Mouse (Mus musculus) heart, embryonic 11.5 days (tissue): ENCODE data around the gene Serpinb5. TPM values are rescaled to one million over a fixed set of nuclear protein-coding genes. Genes with fewer than 3 reads are reported as not detected.

Experiments used
- ATAC-seq: fragments of 200-750 bp; cut with Nextera tagmentation; replicated peaks from 2 replicates; pipeline ENCODE4 v1.8.0; 2017; ENCODE audit warnings: moderate library complexity; ENCODE audit not compliant: insufficient number of reproducible peaks, low FRiP score, low TSS enrichment
- H3K27ac ChIP-seq: fragments of 300-500 bp; sonication (generic); 2 replicates; pipeline ENCODE4 v1.5.1; 2014; ENCODE audit warnings: mild to moderate bottlenecking, low read depth, low read length
- H3K27me3 ChIP-seq: fragments of 300-500 bp; sonication (generic); 2 replicates; pipeline ENCODE4 v1.6.1; 2014; ENCODE audit warnings: mild to moderate bottlenecking, low read length, mixed read lengths; ENCODE audit not compliant: control insufficient read depth, insufficient read depth
- H3K36me3 ChIP-seq: fragments of 300-500 bp; sonication (generic); 2 replicates; pipeline ENCODE4 v1.6.1; 2014; ENCODE audit warnings: mild to moderate bottlenecking, low read length, moderate library complexity, mixed read lengths; ENCODE audit not compliant: control insufficient read depth, insufficient read depth
- H3K4me1 ChIP-seq: fragments of 300-500 bp; sonication (generic); 2 replicates; pipeline ENCODE4 v1.6.1; 2014; ENCODE audit warnings: low read length; ENCODE audit not compliant: control insufficient read depth, insufficient read depth
- H3K4me2 ChIP-seq: fragments of 300-500 bp; sonication (generic); 2 replicates; pipeline ENCODE4 v1.6.1; 2014; ENCODE audit warnings: mild to moderate bottlenecking, moderate library complexity
- H3K4me3 ChIP-seq: fragments of 300-500 bp; sonication (generic); 2 replicates; pipeline ENCODE4 v1.5.1; 2014; ENCODE audit warnings: low read depth, low read length
- H3K9ac ChIP-seq: fragments of 300-500 bp; sonication (generic); 2 replicates; pipeline ENCODE4 v1.6.1; 2014; ENCODE audit warnings: mild to moderate bottlenecking, low read depth, low read length, moderate library complexity
- H3K9me3 ChIP-seq: fragments of 300-500 bp; sonication (generic); replicated peaks from 2 replicates; pipeline ENCODE4 v1.6.1; 2016; ENCODE audit warnings: low read length; ENCODE audit not compliant: control insufficient read depth
- WGBS: fragments of 180-500 bp; shearing (Covaris S2); extraction: QIAGEN DNeasy Blood & Tissue Kit; methylation state at CpG from one replicate; pipeline ENCODE4 v1.1.7; 2014; ENCODE audit not compliant: insufficient replicate concordance; 5-methylcytosine and 5-hydroxymethylcytosine counted together
- polyA plus RNA-seq: library from polyadenylated mRNA; unstranded; fragments of >200 nt; fragmentation: Nextera tagmentation; extraction: Ambion mirVana; gene quantifications from 2 replicates; pipeline ENCODE4 v1.2.1, GENCODE M21; 2014

Serpinb5 gene
- polyA plus RNA-seq, 1 experiment from 2014 or later: 0.24 TPM

- H3K9me3 ChIP-seq: no peaks in the 10 kb centered on the region
- no peaks in the 10 kb centered on the region for H3K27me3 ChIP-seq
- H3K4me1 ChIP-seq: no peaks in the 10 kb centered on the region
- 69% methylated on average over 4 of the region's 4 CpGs for WGBS
- H3K36me3 ChIP-seq: no peaks in the 10 kb centered on the region
- no peak for ATAC-seq
- H3K4me2 ChIP-seq: no peak overlapping the region
- H3K9ac ChIP-seq: no peak overlapping the region
- H3K27ac ChIP-seq: no peak overlapping the region
- no peak overlapping the region for H3K4me3 ChIP-seq
These were observed 71.0 kb downstream of the Serpinb5 start for GRCm38 (mm10) chr1:106931954-106932353.

Other genes with a start within 250 kb of the Serpinb5 start
- 7.3 and 7.9 TPM in 2 replicates for gene Bcl2, start 146.9 kb upstream of the Serpinb5 start, polyA plus RNA-seq
- 7.1 and 8.2 TPM in 2 replicates for gene Kdsr, start 101.4 kb upstream of the Serpinb5 start, polyA plus RNA-seq
- gene Vps4b, start 64.4 kb upstream of the Serpinb5 start, polyA plus RNA-seq: 47.6 and 59.2 TPM in 2 replicates
- gene Serpinb12, start 73.3 kb downstream of the Serpinb5 start, polyA plus RNA-seq: 0.18 and 0.24 TPM in 2 replicates
- not detected in 2 replicates for gene Serpinb13, start 119.8 kb downstream of the Serpinb5 start, polyA plus RNA-seq
- not detected in 2 replicates for gene Serpinb3a, start 191.1 kb downstream of the Serpinb5 start, polyA plus RNA-seq
- not detected in 2 replicates for gene Serpinb3d, start 222.3 kb downstream of the Serpinb5 start, polyA plus RNA-seq